Mouse (Mus musculus) stomach, embryonic 15.5 days (tissue): ENCODE results near the gene Zmym2. TPM values are rescaled to one million over a fixed set of nuclear protein-coding genes. Genes with fewer than 3 reads are reported as not detected.
"Not testable (repeated sequence)": the region's sequence is repeated elsewhere in the genome, so short reads cannot be mapped to it uniquely, and the experiment has no call there.

Experiments
- ATAC-seq: fragments of 200-750 bp; cut with Nextera tagmentation; 2 replicates; pipeline ENCODE4 v1.8.0; 2017; ENCODE audit warnings: low read depth, moderate number of reproducible peaks, moderate TSS enrichment; ENCODE audit not compliant: insufficient read depth, low FRiP score
- H3K27ac ChIP-seq: fragments of 300-500 bp; sonication (generic); 2 replicates; pipeline ENCODE4 v1.5.1; 2015; ENCODE audit warnings: mild to moderate bottlenecking, inconsistent platforms
- H3K27me3 ChIP-seq: fragments of 300-500 bp; sonication (generic); replicated peaks from 2 replicates; pipeline ENCODE4 v1.6.1; 2015; ENCODE audit warnings: inconsistent platforms
- H3K36me3 ChIP-seq: fragments of 300-500 bp; sonication (generic); 2 replicates; pipeline ENCODE4 v1.6.1; 2015; ENCODE audit warnings: inconsistent platforms
- H3K4me1 ChIP-seq: fragments of 300-500 bp; sonication (generic); 2 replicates; pipeline ENCODE4 v1.6.1; 2015; ENCODE audit warnings: inconsistent platforms
- H3K4me2 ChIP-seq: fragments of 300-500 bp; sonication (generic); 2 replicates; pipeline ENCODE4 v1.6.1; 2015; ENCODE audit warnings: mild to moderate bottlenecking, inconsistent platforms
- H3K4me3 ChIP-seq: fragments of 300-500 bp; sonication (generic); replicated peaks from 2 replicates; pipeline ENCODE4 v1.5.1; 2015; ENCODE audit warnings: inconsistent platforms
- H3K9ac ChIP-seq: fragments of 300-500 bp; sonication (generic); 2 replicates; pipeline ENCODE4 v1.6.1; 2015; ENCODE audit warnings: inconsistent platforms
- H3K9me3 ChIP-seq: fragments of 300-500 bp; sonication (generic); 2 replicates; pipeline ENCODE4 v1.6.1; 2016; ENCODE audit warnings: inconsistent platforms
- WGBS: fragments of 180-500 bp; shearing (Covaris S2); methylation state at CpG from one replicate; pipeline ENCODE4 v1.1.7; 2015; 5-methylcytosine and 5-hydroxymethylcytosine counted together
- polyA plus RNA-seq: library from polyadenylated mRNA; unstranded; fragments of >200 nt; fragmentation: Nextera tagmentation; extraction: Ambion mirVana; gene quantifications from 2 replicates; pipeline ENCODE4 v1.2.1, GENCODE M21; 2015

The Zmym2 gene
- polyA plus RNA-seq: 33.1 and 36.5 TPM in 2 replicates

DNA sequence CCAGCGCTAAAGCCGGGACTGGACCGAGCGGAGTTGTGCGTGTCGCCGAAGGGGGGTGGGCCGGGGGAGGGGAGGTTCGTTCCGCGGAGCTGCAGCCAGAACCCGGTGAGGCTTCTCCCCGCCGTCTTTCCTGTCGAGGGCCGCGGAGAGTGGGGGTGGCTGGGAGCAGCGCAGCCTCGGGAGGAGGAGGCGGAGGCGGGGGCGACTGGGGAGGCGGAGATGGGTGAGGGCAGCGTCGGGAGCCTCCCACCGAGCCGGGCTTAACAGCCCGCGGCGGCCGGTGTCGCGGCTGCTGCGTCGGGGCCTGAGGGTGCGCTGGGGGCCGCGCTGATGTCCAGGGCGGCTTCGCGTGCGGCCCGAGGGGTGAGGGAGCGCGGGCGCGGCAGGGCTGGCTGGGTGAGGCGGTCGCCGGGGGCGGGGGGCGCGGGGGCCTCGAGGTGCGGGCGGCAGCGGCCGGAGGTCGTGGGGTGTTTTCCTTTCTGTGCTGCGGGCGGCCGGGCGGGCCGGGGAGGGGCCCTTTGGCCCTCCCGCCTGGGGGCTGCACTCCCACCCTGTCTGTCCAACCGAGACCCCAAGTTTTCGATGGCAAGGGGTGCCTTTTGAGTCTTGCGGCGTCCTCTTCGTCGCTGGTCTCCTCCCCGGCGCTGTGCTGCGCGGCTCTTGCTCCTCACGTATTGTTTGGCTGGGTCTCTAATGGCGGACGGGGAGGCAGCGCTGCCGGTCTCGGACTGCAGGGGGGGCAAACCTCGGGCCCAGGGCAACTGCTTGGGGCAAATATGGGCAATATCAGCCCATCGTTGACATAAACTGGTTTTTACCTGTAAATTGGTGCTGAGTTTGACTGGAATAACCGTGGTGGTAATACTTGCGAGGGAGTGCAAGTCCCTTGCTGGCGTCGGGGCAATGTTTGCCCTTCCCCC lies at the start of gene Zmym2:
Gene Zmym2, plus strand, starts transcription at position 60 of the 920 bp plus-strand sequence.
- not testable (repeated sequence) for H3K27me3 ChIP-seq, H3K36me3 ChIP-seq, ATAC-seq, H3K9me3 ChIP-seq
- Histone ChIP-seq H3K4me2 (peak within 1 kb of the TSS; percentile 87), H3K9ac (peak within 1 kb of the TSS; percentile 82), H3K27ac (peak within 1 kb of the TSS; percentile 99), H3K4me1 (peaks cover 12% of the 10 kb centered on the region), H3K4me3 (peak within 1 kb of the TSS; percentile 69)
- under 1% methylated on average over 49 of the region's 87 CpGs for WGBS

DNA sequence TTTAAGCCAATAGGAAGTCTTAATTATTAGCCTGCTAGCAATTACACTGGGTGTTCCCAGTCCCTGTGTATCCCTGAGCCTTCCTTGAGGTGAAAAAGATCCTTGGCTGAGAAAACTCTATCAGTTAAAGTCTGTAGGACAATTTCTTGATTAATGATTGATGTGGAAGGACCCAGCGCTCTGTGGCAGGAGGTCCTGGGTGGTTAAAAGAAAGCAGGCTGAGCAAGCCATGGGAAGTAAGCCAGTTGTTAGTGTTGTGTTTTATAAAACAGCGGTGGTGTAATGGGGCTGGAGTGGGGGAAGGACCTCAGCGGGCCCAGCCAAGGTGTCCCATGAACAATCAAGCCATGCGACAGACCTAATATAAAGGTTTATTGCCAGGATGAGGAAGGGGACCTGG lies 42.4 kb upstream of the Zmym2 start:
- ATAC-seq: no peak
- Histone ChIP-seq H3K9ac (no peak overlapping the region), H3K4me3 (no peak overlapping the region), H3K36me3 (no peaks in the 10 kb centered on the region), H3K27ac (no peak overlapping the region), H3K4me2 (no peak overlapping the region), H3K27me3 (no peaks in the 10 kb centered on the region), H3K9me3 (no peaks in the 10 kb centered on the region), H3K4me1 (no peaks in the 10 kb centered on the region)
- WGBS: 50% methylated on average over 4 of the region's 4 CpGs

DNA sequence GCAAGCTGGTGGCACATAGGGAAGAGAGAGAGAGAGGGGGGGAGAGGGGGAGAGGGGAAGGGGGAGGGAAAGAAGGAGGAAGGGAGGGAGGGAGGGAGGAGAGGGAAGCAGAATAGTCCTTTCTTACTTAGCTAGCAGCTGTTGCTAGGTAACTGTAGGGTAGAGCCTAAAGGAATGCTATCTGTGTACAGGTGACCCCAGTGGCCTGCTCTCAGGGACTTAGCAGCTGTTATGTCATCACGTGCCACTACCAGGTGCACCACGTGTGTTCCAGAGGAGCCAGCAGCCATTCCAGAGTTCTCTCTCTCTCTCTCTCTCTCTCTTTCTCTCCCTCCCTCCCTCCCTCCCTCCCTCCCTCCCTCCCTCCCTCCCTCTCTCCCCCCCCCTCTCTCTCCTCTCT lies 41.9 kb upstream of the Zmym2 start:
- no peak overlapping the region for H3K27ac ChIP-seq
- no peak for ATAC-seq

DNA sequence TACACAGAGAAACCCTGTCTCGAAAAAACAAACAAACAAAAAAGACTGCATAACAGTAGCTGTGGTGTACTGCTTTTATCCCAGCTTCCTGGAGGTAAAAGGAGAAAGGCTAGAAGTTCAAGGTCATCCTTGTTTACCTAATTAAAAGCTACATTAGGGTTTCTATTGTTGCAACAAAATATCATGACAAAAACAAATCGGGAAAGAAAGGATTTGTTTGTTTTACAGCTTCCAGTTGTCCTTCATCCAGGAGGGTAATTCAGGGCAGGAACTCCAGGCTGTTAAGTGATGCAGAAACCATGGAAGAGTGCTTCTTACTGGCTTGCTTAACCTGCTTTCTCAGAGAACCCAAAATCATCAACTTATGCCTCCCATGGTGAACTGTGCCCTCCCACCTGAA lies 38.1 kb upstream of the Zmym2 start:
- no peak for ATAC-seq
- 49% methylated on average over 2 of the region's 2 CpGs for WGBS

More for the DNA sequence above, 41.9 kb upstream of the Zmym2 start:
- Histone ChIP-seq H3K27me3 (no peaks in the 10 kb centered on the region), H3K4me1 (no peaks in the 10 kb centered on the region), H3K36me3 (no peaks in the 10 kb centered on the region), H3K9ac (no peak overlapping the region), H3K4me2 (no peak overlapping the region), H3K9me3 (no peaks in the 10 kb centered on the region), H3K4me3 (no peak overlapping the region)
- WGBS: 20% methylated on average over 2 of the region's 2 CpGs

DNA sequence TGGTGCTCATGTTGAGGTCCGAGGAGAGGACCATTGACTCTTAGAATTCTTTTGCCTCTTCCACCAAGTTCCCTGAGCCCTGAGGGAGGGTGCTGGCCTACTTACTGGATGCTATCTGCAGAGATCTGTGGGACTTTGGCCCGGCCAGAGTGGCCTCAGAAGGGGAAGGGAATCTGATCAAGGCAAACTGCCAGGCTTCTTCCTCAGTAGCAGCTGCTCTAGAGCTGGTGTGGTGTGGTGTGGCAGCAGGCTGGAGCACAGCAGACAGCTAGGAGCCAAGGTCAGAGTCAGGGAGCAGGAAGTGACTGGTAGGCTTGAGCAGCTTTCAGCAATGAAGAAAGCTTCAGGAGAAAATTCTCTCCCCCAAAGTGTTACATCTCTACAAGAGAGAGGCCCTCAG lies 36.8 kb upstream of the Zmym2 start:
- H3K36me3 ChIP-seq: no peaks in the 10 kb centered on the region
- H3K4me2 ChIP-seq: no peak overlapping the region
- no peak overlapping the region for H3K27ac ChIP-seq
- H3K9me3 ChIP-seq: peaks cover 8% of the 10 kb centered on the region; the same call in 1 of the 2 replicates
- H3K27me3 ChIP-seq: no peaks in the 10 kb centered on the region
- 63% methylated on average over 2 of the region's 2 CpGs for WGBS
- ATAC-seq: no peak
- no peak overlapping the region for H3K9ac ChIP-seq
- no peak overlapping the region for H3K4me3 ChIP-seq
- H3K4me1 ChIP-seq: no peaks in the 10 kb centered on the region

More for the DNA sequence above, 38.1 kb upstream of the Zmym2 start:
- Histone ChIP-seq H3K27ac (no peak overlapping the region), H3K4me1 (no peaks in the 10 kb centered on the region), H3K9me3 (no peaks in the 10 kb centered on the region), H3K9ac (no peak overlapping the region), H3K36me3 (no peaks in the 10 kb centered on the region), H3K4me2 (no peak overlapping the region), H3K27me3 (no peaks in the 10 kb centered on the region), H3K4me3 (no peak overlapping the region)

DNA sequence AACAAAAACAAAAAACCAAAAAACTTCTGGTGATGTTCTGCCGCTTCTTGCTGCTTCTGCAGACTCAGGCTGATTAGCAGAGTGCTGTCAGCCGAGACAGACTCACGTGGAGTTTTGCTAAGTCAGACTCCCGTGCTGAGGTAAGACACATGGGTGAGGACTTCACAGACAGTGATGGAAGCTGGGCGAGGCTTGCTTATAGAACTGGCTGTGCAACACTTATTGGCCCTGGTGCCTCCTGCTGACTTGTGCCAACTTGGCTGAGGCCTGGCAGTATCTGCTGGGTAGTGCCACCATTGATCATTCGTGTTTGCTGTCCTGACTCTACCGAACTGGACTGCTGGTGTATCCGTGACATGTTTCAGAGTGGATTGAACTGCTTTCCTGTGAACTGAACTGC lies 22.4 kb upstream of the Zmym2 start:
- no peak for ATAC-seq
- Histone ChIP-seq H3K4me3 (no peak overlapping the region), H3K4me1 (no peaks in the 10 kb centered on the region), H3K9ac (no peak overlapping the region), H3K27ac (no peak overlapping the region), H3K27me3 (peaks cover 5% of the 10 kb centered on the region), H3K36me3 (no peaks in the 10 kb centered on the region), H3K4me2 (no peak overlapping the region), H3K9me3 (no peaks in the 10 kb centered on the region)
- 67% methylated on average over 8 of the region's 8 CpGs for whole genome bisulfite sequencing

DNA sequence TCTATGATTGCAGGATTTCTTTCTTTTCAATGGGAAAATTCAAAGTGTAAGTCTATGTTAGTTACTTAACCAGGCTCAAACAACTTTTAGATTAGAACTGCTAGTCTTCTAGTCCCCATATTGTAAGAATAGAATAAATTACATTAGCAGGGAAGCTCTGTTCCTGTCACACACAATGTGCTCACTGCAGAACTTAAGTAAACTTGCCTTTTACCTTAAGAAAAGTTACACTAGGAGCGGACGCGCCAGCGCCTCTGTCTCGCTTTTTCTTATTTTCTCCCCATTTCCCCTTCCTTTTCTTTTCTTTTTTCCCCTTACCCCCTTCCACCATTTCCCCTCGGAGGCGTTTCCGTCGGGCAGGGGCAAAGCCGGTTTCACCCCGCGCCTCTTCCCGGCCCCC lies 21.8 kb upstream of the Zmym2 start:
- Histone ChIP-seq H3K36me3 (no peaks in the 10 kb centered on the region), H3K27ac (no peak overlapping the region), H3K4me3 (peak overlapping the region; percentile 37), H3K27me3 (peaks cover 5% of the 10 kb centered on the region), H3K9ac (no peak overlapping the region), H3K4me1 (no peaks in the 10 kb centered on the region), H3K9me3 (no peaks in the 10 kb centered on the region), H3K4me2 (peak overlapping the region; percentile 70)
- WGBS: 7% methylated on average over 13 of the region's 13 CpGs
- ATAC-seq: no peak

DNA sequence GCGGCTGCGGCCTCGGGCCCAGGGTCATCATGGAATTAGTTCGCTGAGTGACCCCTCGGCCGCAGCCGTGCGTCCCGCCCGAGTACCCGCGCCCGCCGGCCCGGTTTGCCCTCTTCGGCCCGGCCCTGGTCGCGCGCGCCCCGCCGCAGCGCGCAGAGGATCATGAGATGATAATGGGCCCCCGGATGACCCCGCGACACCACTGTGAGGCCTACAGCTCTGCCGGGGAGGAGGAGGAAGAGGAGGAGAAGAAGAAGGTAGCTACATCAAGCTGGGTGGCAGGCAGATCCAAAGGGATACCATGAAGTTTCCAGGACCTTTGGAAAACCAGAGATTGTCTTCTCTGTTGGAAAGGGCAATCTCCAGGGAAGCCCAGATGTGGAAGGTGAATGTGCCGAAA lies 21.3 kb upstream of the Zmym2 start:
- 6% methylated on average over 30 of the region's 30 CpGs for WGBS
- H3K27me3 ChIP-seq, H3K27ac ChIP-seq, H3K9me3 ChIP-seq, H3K36me3 ChIP-seq, ATAC-seq, H3K9ac ChIP-seq, H3K4me1 ChIP-seq: not testable (repeated sequence)
- Histone ChIP-seq H3K4me2 (peak overlapping the region; percentile 70), H3K4me3 (peak overlapping the region; percentile 37)

DNA sequence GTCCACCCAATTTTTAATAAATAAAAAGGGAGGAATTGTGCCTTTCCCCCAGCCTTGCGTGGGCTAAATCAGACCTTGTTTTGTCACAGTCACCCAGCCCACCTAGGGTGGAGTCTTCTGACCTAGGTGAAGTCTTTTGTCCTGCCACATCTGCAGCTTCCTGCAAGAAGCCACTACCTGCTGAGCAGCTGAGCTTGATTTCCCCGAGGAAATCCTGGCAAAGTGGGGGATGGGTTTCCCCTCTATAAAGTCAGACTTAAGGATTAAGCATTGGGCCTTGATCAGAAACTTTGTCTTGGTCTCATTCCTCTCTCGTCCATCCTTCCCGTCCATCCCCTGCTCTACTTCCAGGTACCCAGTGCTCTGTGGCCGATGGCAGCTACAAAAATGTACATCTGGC lies 12.9 kb upstream of the Zmym2 start:
- H3K9ac ChIP-seq: no peak overlapping the region
- no peaks in the 10 kb centered on the region for H3K9me3 ChIP-seq
- no peaks in the 10 kb centered on the region for H3K36me3 ChIP-seq
- no peak overlapping the region for H3K27ac ChIP-seq
- no peaks in the 10 kb centered on the region for H3K4me1 ChIP-seq
- ATAC-seq: no peak
- 82% methylated on average over 5 of the region's 5 CpGs for WGBS
- H3K27me3 ChIP-seq: no peaks in the 10 kb centered on the region
- no peak overlapping the region for H3K4me2 ChIP-seq
- H3K4me3 ChIP-seq: no peak overlapping the region

DNA sequence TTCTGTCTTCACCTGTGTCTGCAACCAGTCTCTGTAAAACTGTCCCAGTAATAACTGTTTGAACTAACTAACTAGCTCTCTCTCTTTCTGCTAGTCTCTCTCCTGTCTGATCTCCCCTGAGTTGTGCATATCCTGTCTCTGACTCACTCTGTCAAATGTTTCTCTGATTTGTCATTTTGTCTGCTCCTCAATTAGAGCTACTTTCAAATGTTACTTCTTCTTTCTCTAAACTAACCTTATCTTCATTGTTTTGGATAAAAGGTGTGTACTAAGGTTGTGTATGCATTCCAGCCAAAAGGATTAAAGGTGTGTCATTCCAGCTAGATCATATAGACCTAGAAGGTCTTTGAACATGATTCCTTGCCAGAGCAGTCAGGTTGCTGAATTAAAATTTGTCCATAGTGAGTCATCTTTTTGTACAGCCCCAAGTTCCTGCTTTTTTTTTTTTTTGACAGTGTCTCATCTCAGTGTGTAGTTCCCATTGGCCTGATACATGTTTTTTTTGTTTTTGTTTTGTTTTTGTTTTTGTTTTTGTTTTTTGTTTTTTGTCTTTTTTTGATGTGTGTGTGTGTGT lies 10.8 kb upstream of the Zmym2 start:
- Histone ChIP-seq H3K4me2 (no peak overlapping the region), H3K9ac (no peak overlapping the region), H3K36me3 (no peaks in the 10 kb centered on the region), H3K9me3 (no peaks in the 10 kb centered on the region), H3K4me3 (no peak overlapping the region), H3K27me3 (no peaks in the 10 kb centered on the region), H3K4me1 (no peaks in the 10 kb centered on the region), H3K27ac (no peak overlapping the region)
- ATAC-seq: no peak

DNA sequence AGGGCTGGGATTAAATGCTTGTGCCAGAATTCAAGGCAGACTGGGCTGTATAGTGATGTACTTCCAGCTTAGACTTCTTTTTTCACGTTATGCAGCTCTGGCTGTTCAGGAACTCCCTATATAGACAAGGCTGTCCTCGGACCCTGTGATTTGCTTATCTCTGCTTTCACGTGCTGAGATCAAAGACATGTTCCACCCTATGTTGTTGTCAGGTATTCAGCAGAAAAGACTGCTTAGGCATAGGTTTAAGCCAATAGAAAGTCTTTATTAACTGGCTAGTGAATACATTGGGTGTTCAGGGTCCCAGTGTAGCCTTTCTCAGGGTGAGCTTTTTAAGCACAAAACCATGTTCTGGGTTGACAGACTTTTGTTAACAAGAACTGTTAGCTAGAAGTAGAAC lies 5.2 kb upstream of the Zmym2 start:
- Histone ChIP-seq H3K9me3 (no peaks in the 10 kb centered on the region), H3K9ac (no peak overlapping the region), H3K27ac (no peak overlapping the region), H3K36me3 (no peaks in the 10 kb centered on the region), H3K4me1 (peaks cover 2% of the 10 kb centered on the region; the same call in 1 of the 2 replicates), H3K4me2 (no peak overlapping the region), H3K4me3 (no peak overlapping the region), H3K27me3 (no peaks in the 10 kb centered on the region)
- ATAC-seq: no peak
- WGBS: 44% methylated on average over 3 of the region's 3 CpGs

DNA sequence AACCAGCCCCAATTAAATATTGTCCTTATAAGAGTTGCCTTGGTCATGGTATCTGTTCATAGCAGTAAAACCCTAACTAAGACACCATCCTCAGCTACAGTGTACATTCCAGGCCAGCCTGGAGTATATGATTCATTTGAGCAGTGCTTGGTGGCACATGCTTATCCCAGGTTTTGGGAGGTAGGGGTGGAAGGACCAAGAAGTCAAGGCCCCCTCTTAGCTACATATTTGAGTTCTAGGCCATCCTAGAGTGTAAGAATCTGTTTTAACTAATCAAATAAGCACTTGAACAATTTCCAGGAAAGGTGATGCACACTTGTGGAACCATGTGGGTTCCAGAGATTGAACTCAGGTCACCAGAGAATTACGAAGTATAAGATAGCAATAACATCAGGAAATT lies 3.0 kb upstream of the Zmym2 start:
- Histone ChIP-seq H3K27ac (no peak overlapping the region), H3K4me2 (no peak overlapping the region), H3K4me1 (peaks cover 6% of the 10 kb centered on the region), H3K4me3 (no peak overlapping the region), H3K9me3 (no peaks in the 10 kb centered on the region), H3K9ac (no peak overlapping the region), H3K27me3 (no peaks in the 10 kb centered on the region), H3K36me3 (no peaks in the 10 kb centered on the region)
- 91% methylated on average over 1 of the region's 1 CpGs for WGBS
- ATAC-seq: no peak
